9 mouse cellular contexts compared by ENCODE assay signal in the genomic region with DNA sequence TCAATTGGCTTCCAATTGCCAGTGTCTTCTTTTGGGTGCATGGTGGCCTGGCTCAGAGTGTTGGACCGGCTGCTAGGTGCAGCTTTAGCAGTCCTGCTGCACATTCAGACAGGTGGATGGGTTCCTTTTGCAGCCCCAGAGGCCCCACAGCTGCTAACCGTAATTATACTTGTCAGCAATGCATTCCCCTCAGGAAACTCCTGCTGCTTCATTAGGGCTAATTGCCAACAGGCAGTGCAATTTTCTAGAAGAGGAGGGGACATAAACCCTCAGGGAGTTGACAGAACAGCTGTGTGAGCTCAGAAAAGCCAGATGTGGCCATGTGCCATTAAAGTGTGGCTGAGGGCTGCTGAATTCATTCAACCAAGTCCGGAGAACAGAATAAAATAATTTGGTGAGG.
DNase-seq lines count a peak whose midpoint lies in the region; ATAC-seq and TF ChIP-seq lines count a peak whose summit lies in the region.
"Had no signal": no experiment of that assay in that cellular context is flagged by ENCODE, and none has a peak within 500 bp of the region (broad histone marks: within the 10 kb centered on the region; RNA-seq: fewer than 3 reads in every experiment).

No protein-coding gene starts in this region.

- DNase-seq in heart, adult 18-20 months: peak; percentile 46 to 49
- DNase-seq in heart, postnatal 25 days (ENCODE audit: low spot score): no peak
- DNase-seq in embryo, embryonic 10.5 days (ENCODE audit: low spot score): peak; percentile 28
- peak; percentile 58 to 61 for DNase-seq in heart, postnatal 10 days
- no peak for DNase-seq in left cerebral cortex, adult 8-10 months (ENCODE audit: low spot score in 2 of 2)
- DNase-seq in thymus, adult 2 months: no peak
- DNase-seq in left cerebral cortex, adult 11 months (ENCODE audit: low spot score): no peak
- DNase-seq: B cell, adult 2 months had no signal

- H3K27me3 ChIP-seq in limb, embryonic 12.5 days: no peaks in the 10 kb centered on the region
- no peaks in the 10 kb centered on the region for H3K27me3 ChIP-seq in thymus, adult 2 months (ENCODE audit: control insufficient read depth, insufficient read depth, low read length)

- no peak for TF ChIP-seq POLR2A in thymus, adult 2 months (IDR thresholded peaks at IDR 0.05; ENCODE audit: control insufficient read depth, extremely low read depth, insufficient read depth, low read length, poor library complexity)

- 20% methylated on average over 3 of the region's 3 CpGs for WGBS in limb, embryonic 12.5 days
- 82% methylated on average over 3 of the region's 3 CpGs for WGBS in thymus, adult 2 months

- no peak overlapping the region for H3K27ac ChIP-seq in limb, embryonic 12.5 days
- no peak overlapping the region for H3K27ac ChIP-seq in thymus, adult 2 months (ENCODE audit: control insufficient read depth, insufficient read depth, low read length)

- H3K4me3 ChIP-seq in limb, embryonic 12.5 days (replicated peaks): no peak overlapping the region
- H3K4me3 ChIP-seq in thymus, adult 2 months (ENCODE audit: control insufficient read depth, insufficient read depth, low read length): no peak overlapping the region

- H3K4me1 ChIP-seq in limb, embryonic 12.5 days (replicated peaks): no peaks in the 10 kb centered on the region
- no peaks in the 10 kb centered on the region for H3K4me1 ChIP-seq in thymus, adult 2 months (replicated peaks; ENCODE audit: control insufficient read depth, insufficient read depth, low read length)

- no peak overlapping the region for H3K4me2 ChIP-seq in limb, embryonic 12.5 days

- H3K9me3 ChIP-seq in limb, embryonic 12.5 days: no peaks in the 10 kb centered on the region

- ATAC-seq in limb, embryonic 12.5 days (ENCODE audit: insufficient number of reproducible peaks, insufficient read depth, low FRiP score, low TSS enrichment, low read depth): peak; percentile 56; the same call in 1 of the 2 replicates

- H3K9ac ChIP-seq in limb, embryonic 12.5 days (replicated peaks): no peak overlapping the region

- intact Hi-C loops in heart, postnatal 25 days (cut with DNase I): no loop called here
- intact Hi-C loops in heart, postnatal 10 days (cut with DNase I): no loop called here

- TF ChIP-seq CTCF in thymus, adult 2 months (IDR thresholded peaks at IDR 0.05; ENCODE audit: borderline replicate concordance, control insufficient read depth, extremely low read depth, insufficient read depth, low read length, poor library complexity): no peak

- no peaks in the 10 kb centered on the region for H3K36me3 ChIP-seq in limb, embryonic 12.5 days
- H3K36me3 ChIP-seq in thymus, adult 2 months (ENCODE audit: control insufficient read depth, insufficient read depth, low read length): no peaks in the 10 kb centered on the region

Comparison
In these comparisons a context has a peak if more than half of its experiments do, and no peak if none do; other contexts are left out.
1. DNase-seq: peak in heart, adult 18-20 months (2 of 2), embryo, embryonic 10.5 days (single experiment) and heart, postnatal 10 days (2 of 2); none in heart, postnatal 25 days (single experiment), left cerebral cortex, adult 8-10 months (0 of 2), thymus, adult 2 months (single experiment) and left cerebral cortex, adult 11 months (single experiment).